Mouse (Mus musculus): ENCODE data around the gene Rbfox1. TPM values are rescaled to one million over a fixed set of nuclear protein-coding genes. Genes with fewer than 3 reads are reported as not detected.

The Rbfox1 gene
- total and polyA plus RNA-seq, 3 experiments, result 31.6 to 58.1 (median 52.9) TPM

- Histone ChIP-seq H3K27ac (no peak overlapping the region), H3K4me3 (no peak overlapping the region), H3K79me2 (replicated peaks; ENCODE audit: control insufficient read depth, insufficient read depth, low read length) (no peaks in the 10 kb centered on the region), H3K4me1 (ENCODE audit: control insufficient read depth, insufficient read depth, low read length) (no peaks in the 10 kb centered on the region), H3K27me3 (ENCODE audit: control insufficient read depth, insufficient read depth, low read length) (no peaks in the 10 kb centered on the region), H3K36me3 (ENCODE audit: control insufficient read depth, insufficient read depth, low read length) (no peaks in the 10 kb centered on the region), H3K9ac (ENCODE audit: low read depth, low read length) (no peak overlapping the region)
- DNase-seq, result no peak
- intact Hi-C loops (cut with DNase I), result no loop called here
- no peak for TF ChIP-seq EP300 (IDR thresholded peaks at IDR 0.05; ENCODE audit: insufficient read depth, low read depth, low read length)
- TF ChIP-seq POLR2A (IDR thresholded peaks at IDR 0.05; ENCODE audit: insufficient read depth, low read depth, low read length), result no peak
- no peak for TF ChIP-seq CTCF (IDR thresholded peaks at IDR 0.05)
- 70% methylated on average over 9 of the region's 9 CpGs for WGBS
Observed at GRCm38 (mm10) chr16:6532077-6532995, 647.2 kb downstream of the Rbfox1 start.

- TF ChIP-seq POLR2A (IDR thresholded peaks at IDR 0.05; ENCODE audit: insufficient read depth, low read depth, low read length) (no peak), EP300 (IDR thresholded peaks at IDR 0.05; ENCODE audit: insufficient read depth, low read depth, low read length) (no peak), CTCF (IDR thresholded peaks at IDR 0.05) (no peak)
- WGBS, result 33% methylated on average over 4 of the region's 4 CpGs
Observed at GRCm38 (mm10) chr16:6555776-6556175, 670.6 kb downstream of the Rbfox1 start.

GRCm38 (mm10) chr16:6557726-6558125 is 672.6 kb downstream of the Rbfox1 start:
- no peaks in the 10 kb centered on the region for H3K27me3 ChIP-seq (ENCODE audit: control insufficient read depth, insufficient read depth, low read length)
- H3K4me3 ChIP-seq, result no peak overlapping the region
- H3K9ac ChIP-seq (ENCODE audit: low read depth, low read length), result no peak overlapping the region
- H3K27ac ChIP-seq, result no peak overlapping the region
- 60% methylated on average over 1 of the region's 1 CpGs for WGBS
- intact Hi-C loops (cut with DNase I), result no loop called here
- DNase-seq, result no peak
- no peaks in the 10 kb centered on the region for H3K36me3 ChIP-seq (ENCODE audit: control insufficient read depth, insufficient read depth, low read length)
- H3K79me2 ChIP-seq (replicated peaks; ENCODE audit: control insufficient read depth, insufficient read depth, low read length), result no peaks in the 10 kb centered on the region
- TF ChIP-seq CTCF (IDR thresholded peaks at IDR 0.05) (no peak), EP300 (IDR thresholded peaks at IDR 0.05; ENCODE audit: insufficient read depth, low read depth, low read length) (no peak), POLR2A (IDR thresholded peaks at IDR 0.05; ENCODE audit: insufficient read depth, low read depth, low read length) (no peak)
- no peaks in the 10 kb centered on the region for H3K4me1 ChIP-seq (ENCODE audit: control insufficient read depth, insufficient read depth, low read length)

More at GRCm38 (mm10) chr16:6555776-6556175, 670.6 kb downstream of the Rbfox1 start:
- H3K9ac ChIP-seq (ENCODE audit: low read depth, low read length), result no peak overlapping the region
- H3K27me3 ChIP-seq (ENCODE audit: control insufficient read depth, insufficient read depth, low read length), result no peaks in the 10 kb centered on the region
- no peaks in the 10 kb centered on the region for H3K79me2 ChIP-seq (replicated peaks; ENCODE audit: control insufficient read depth, insufficient read depth, low read length)
- H3K36me3 ChIP-seq (ENCODE audit: control insufficient read depth, insufficient read depth, low read length), result no peaks in the 10 kb centered on the region
- no peak overlapping the region for H3K27ac ChIP-seq
- DNase-seq, result no peak
- intact Hi-C loops (cut with DNase I), result no loop called here
- H3K4me3 ChIP-seq, result no peak overlapping the region
- H3K4me1 ChIP-seq (ENCODE audit: control insufficient read depth, insufficient read depth, low read length), result no peaks in the 10 kb centered on the region

GRCm38 (mm10) chr16:6584700-6585099 is 699.5 kb downstream of the Rbfox1 start:
- TF ChIP-seq POLR2A (IDR thresholded peaks at IDR 0.05; ENCODE audit: insufficient read depth, low read depth, low read length) (no peak), CTCF (IDR thresholded peaks at IDR 0.05) (no peak), EP300 (IDR thresholded peaks at IDR 0.05; ENCODE audit: insufficient read depth, low read depth, low read length) (no peak)
- H3K79me2 ChIP-seq (replicated peaks; ENCODE audit: control insufficient read depth, insufficient read depth, low read length), result no peaks in the 10 kb centered on the region
- no peak overlapping the region for H3K27ac ChIP-seq
- intact Hi-C loops (cut with DNase I), result no loop called here
- H3K4me3 ChIP-seq, result no peak overlapping the region
- H3K27me3 ChIP-seq (ENCODE audit: control insufficient read depth, insufficient read depth, low read length), result no peaks in the 10 kb centered on the region
- 83% methylated on average over 2 of the region's 2 CpGs for WGBS
- H3K4me1 ChIP-seq (ENCODE audit: control insufficient read depth, insufficient read depth, low read length), result no peaks in the 10 kb centered on the region
- no peaks in the 10 kb centered on the region for H3K36me3 ChIP-seq (ENCODE audit: control insufficient read depth, insufficient read depth, low read length)
- no peak overlapping the region for H3K9ac ChIP-seq (ENCODE audit: low read depth, low read length)
- DNase-seq, result no peak

GRCm38 (mm10) chr16:6585204-6585603 is 700.0 kb downstream of the Rbfox1 start:
- Histone ChIP-seq H3K4me3 (no peak overlapping the region), H3K27ac (no peak overlapping the region), H3K36me3 (ENCODE audit: control insufficient read depth, insufficient read depth, low read length) (no peaks in the 10 kb centered on the region), H3K79me2 (replicated peaks; ENCODE audit: control insufficient read depth, insufficient read depth, low read length) (no peaks in the 10 kb centered on the region), H3K27me3 (ENCODE audit: control insufficient read depth, insufficient read depth, low read length) (no peaks in the 10 kb centered on the region), H3K9ac (ENCODE audit: low read depth, low read length) (no peak overlapping the region), H3K4me1 (ENCODE audit: control insufficient read depth, insufficient read depth, low read length) (no peaks in the 10 kb centered on the region)
- intact Hi-C loops (cut with DNase I), result no loop called here
- DNase-seq, result no peak
- WGBS, result 81% methylated on average over 1 of the region's 1 CpGs
- TF ChIP-seq CTCF (IDR thresholded peaks at IDR 0.05) (no peak), POLR2A (IDR thresholded peaks at IDR 0.05; ENCODE audit: insufficient read depth, low read depth, low read length) (no peak)

GRCm38 (mm10) chr16:6616526-6616925 is 731.4 kb downstream of the Rbfox1 start:
- Histone ChIP-seq H3K27me3 (ENCODE audit: control insufficient read depth, insufficient read depth, low read length) (no peaks in the 10 kb centered on the region), H3K4me3 (no peak overlapping the region), H3K9ac (ENCODE audit: low read depth, low read length) (no peak overlapping the region), H3K36me3 (ENCODE audit: control insufficient read depth, insufficient read depth, low read length) (no peaks in the 10 kb centered on the region), H3K79me2 (replicated peaks; ENCODE audit: control insufficient read depth, insufficient read depth, low read length) (no peaks in the 10 kb centered on the region), H3K4me1 (ENCODE audit: control insufficient read depth, insufficient read depth, low read length) (no peaks in the 10 kb centered on the region), H3K27ac (no peak overlapping the region)
- TF ChIP-seq CTCF (IDR thresholded peaks at IDR 0.05) (no peak), EP300 (IDR thresholded peaks at IDR 0.05; ENCODE audit: insufficient read depth, low read depth, low read length) (no peak), POLR2A (IDR thresholded peaks at IDR 0.05; ENCODE audit: insufficient read depth, low read depth, low read length) (no peak)
- intact Hi-C loops (cut with DNase I), result no loop called here
- DNase-seq, result no peak
- WGBS, result 72% methylated on average over 1 of the region's 1 CpGs
